Mouse (Mus musculus) neural tube, embryonic 15.5 days (tissue): ENCODE data around the gene Tmem120b. TPM values are rescaled to one million over a fixed set of nuclear protein-coding genes. Genes with fewer than 3 reads are reported as not detected.

ENCODE experiments used
- ATAC-seq: fragments of 200-750 bp; cut with Nextera tagmentation; 2 replicates; pipeline ENCODE4 v1.8.0; 2017; ENCODE audit warnings: mild to moderate bottlenecking, moderate TSS enrichment, moderate library complexity; ENCODE audit not compliant: low FRiP score
- H3K27ac ChIP-seq: fragments of 300-500 bp; sonication (generic); replicated peaks from 2 replicates; pipeline ENCODE4 v1.5.1; 2015; ENCODE audit warnings: mild to moderate bottlenecking, inconsistent platforms
- H3K27me3 ChIP-seq: fragments of 300-500 bp; sonication (generic); replicated peaks from 2 replicates; pipeline ENCODE4 v1.6.1; 2015; ENCODE audit warnings: inconsistent platforms
- H3K36me3 ChIP-seq: fragments of 300-500 bp; sonication (generic); 2 replicates; pipeline ENCODE4 v1.6.1; 2015; ENCODE audit warnings: inconsistent platforms
- H3K4me1 ChIP-seq: fragments of 300-500 bp; sonication (generic); 2 replicates; pipeline ENCODE4 v1.6.1; 2015; ENCODE audit warnings: inconsistent platforms
- H3K4me2 ChIP-seq: fragments of 300-500 bp; sonication (generic); 2 replicates; pipeline ENCODE4 v1.6.1; 2015; ENCODE audit warnings: inconsistent platforms, mild to moderate bottlenecking, moderate library complexity
- H3K4me3 ChIP-seq: fragments of 300-500 bp; sonication (generic); replicated peaks from 2 replicates; pipeline ENCODE4 v1.5.1; 2015; ENCODE audit warnings: mild to moderate bottlenecking, inconsistent platforms
- H3K9ac ChIP-seq: fragments of 300-500 bp; sonication (generic); replicated peaks from 2 replicates; pipeline ENCODE4 v1.6.1; 2015; ENCODE audit warnings: mild to moderate bottlenecking, inconsistent platforms
- H3K9me3 ChIP-seq: fragments of 300-500 bp; sonication (generic); replicated peaks from 2 replicates; pipeline ENCODE4 v1.6.1; 2016; ENCODE audit warnings: inconsistent platforms
- WGBS: fragments of 180-500 bp; shearing (Covaris S2); methylation state at CpG from one replicate; pipeline ENCODE4 v1.1.7; 2015; ENCODE audit warnings: mixed read lengths; 5-methylcytosine and 5-hydroxymethylcytosine counted together
- polyA plus RNA-seq: library from polyadenylated mRNA; unstranded; fragments of >200 nt; fragmentation: Nextera tagmentation; extraction: Ambion mirVana; gene quantifications from 2 replicates; pipeline ENCODE4 v1.2.1, GENCODE M21; 2015

Gene Tmem120b
- polyA plus RNA-seq, 1 experiment from 2014 or later, result 19.6 TPM

DNA sequence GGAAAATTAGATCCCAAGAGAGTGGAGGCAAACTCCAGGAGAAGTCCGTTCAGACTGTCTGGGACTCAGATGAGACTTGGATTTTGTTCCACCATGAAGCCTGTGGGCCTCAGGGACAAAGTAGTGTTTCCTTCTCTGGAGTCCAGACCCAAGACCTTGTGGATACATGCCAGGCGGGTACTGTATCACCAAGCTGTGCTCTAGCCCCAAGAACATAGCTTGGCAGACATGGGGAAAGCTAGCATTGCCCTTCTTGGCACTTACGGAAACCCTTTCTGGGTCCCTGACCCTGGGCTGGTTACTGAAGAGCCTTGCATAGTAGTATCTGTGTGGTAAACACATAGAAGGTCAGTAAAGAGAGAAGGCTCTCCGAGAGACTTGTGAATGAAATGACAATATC lies 91.2 kb downstream of the Tmem120b start:
- Histone ChIP-seq H3K4me2 (no peak overlapping the region), H3K36me3 (peaks cover 86% of the 10 kb centered on the region), H3K27me3 (no peaks in the 10 kb centered on the region), H3K4me3 (no peak overlapping the region), H3K9ac (no peak overlapping the region), H3K4me1 (no peaks in the 10 kb centered on the region), H3K27ac (no peak overlapping the region), H3K9me3 (no peaks in the 10 kb centered on the region)
- 93% methylated on average over 4 of the region's 4 CpGs for WGBS
- no peak for ATAC-seq

DNA sequence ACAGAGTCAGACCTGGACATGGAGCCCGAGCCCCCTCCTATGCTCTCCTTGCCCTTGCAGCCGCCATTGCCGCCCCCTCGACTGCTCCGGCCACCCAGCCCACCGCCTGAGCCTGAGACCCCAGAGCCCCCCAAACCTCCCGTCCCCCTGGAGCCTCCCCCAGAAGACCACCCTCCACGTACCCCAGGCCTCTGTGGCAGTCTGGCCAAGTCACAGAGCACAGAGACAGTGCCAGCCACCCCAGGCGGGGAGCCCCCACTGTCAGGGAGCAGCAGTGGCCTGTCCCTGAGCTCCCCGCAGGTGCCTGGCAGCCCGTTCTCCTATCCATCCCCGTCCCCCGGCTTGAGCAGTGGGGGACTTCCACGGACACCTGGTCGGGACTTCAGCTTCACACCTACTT lies 91.7 kb downstream of the Tmem120b start:
- H3K9me3 ChIP-seq, result no peaks in the 10 kb centered on the region
- H3K9ac ChIP-seq, result no peak overlapping the region
- H3K36me3 ChIP-seq, result peaks cover 85% of the 10 kb centered on the region
- no peak for ATAC-seq
- WGBS, result 96% methylated on average over 15 of the region's 15 CpGs
- no peaks in the 10 kb centered on the region for H3K4me1 ChIP-seq
- no peak overlapping the region for H3K4me2 ChIP-seq
- no peak overlapping the region for H3K4me3 ChIP-seq
- no peaks in the 10 kb centered on the region for H3K27me3 ChIP-seq
- no peak overlapping the region for H3K27ac ChIP-seq

DNA sequence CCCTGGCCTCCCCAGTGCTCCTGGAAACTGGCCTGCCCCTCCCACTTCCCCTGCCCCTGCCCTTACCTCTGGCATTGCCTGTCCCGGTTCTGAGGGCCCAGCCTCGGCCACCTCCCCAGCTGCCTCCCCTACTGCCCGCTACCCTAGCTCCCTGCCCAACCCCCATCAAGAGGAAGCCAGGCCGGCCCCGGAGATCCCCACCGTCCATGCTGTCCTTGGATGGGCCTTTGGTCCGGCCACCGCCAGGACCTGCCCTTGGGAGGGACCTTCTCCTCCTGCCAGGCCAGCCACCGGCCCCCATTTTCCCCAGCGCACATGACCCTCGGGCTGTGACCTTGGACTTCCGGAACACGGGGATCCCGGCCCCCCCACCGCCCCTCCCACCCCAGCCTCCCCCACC lies 92.1 kb downstream of the Tmem120b start:
- Histone ChIP-seq H3K27ac (no peak overlapping the region), H3K9me3 (no peaks in the 10 kb centered on the region), H3K4me2 (no peak overlapping the region), H3K9ac (no peak overlapping the region), H3K4me1 (no peaks in the 10 kb centered on the region), H3K4me3 (no peak overlapping the region), H3K36me3 (peaks cover 83% of the 10 kb centered on the region), H3K27me3 (no peaks in the 10 kb centered on the region)
- WGBS, result 95% methylated on average over 15 of the region's 15 CpGs
- ATAC-seq, result no peak

DNA sequence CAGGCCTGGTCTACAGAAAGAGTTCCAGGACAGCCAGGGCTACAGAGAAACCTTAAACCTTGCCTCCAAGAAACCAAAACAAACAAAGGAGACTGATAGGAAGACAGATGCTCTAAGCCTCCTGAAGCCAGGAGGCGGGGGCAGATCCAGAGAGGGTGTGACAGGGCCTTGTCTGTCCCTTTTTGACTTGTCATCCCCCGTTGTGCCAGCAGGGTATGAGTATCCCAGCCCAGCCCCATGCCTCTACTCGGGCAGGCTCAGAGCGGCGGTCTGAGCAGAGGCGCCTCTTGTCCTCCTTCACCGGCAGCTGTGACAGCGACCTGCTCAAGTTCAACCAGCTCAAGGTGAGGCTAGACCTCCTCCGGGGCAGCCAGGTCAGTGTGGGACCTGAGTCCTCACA lies 94.7 kb downstream of the Tmem120b start:
- WGBS, result 92% methylated on average over 9 of the region's 9 CpGs
- no peak for ATAC-seq

DNA sequence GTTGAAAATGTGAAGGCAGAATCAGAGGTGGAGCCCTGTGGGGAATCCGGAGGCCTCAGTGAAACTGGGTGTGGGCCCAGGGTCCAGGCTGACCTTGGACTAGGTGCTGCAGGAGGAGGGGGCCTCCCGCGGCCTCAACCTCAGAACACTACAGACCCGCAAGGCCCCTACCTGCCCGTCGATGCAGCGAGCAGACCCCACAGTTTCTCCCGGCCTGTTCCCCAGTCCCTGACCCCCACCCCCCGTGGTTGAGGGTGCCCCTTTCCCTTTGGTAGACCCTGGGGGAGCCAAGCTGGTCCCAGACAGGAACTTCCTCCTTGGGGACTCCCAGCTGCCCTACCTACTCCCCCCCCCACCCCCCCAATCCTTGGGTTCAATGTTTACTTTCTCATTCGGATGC lies 98.2 kb downstream of the Tmem120b start:
- Histone ChIP-seq H3K9me3 (no peaks in the 10 kb centered on the region), H3K27me3 (no peaks in the 10 kb centered on the region), H3K4me1 (peaks cover 9% of the 10 kb centered on the region), H3K9ac (no peak overlapping the region), H3K36me3 (peaks cover 46% of the 10 kb centered on the region), H3K4me3 (no peak overlapping the region), H3K4me2 (no peak overlapping the region), H3K27ac (no peak overlapping the region)
- WGBS, result 83% methylated on average over 10 of the region's 10 CpGs
- no peak for ATAC-seq

More for the DNA sequence above, 94.7 kb downstream of the Tmem120b start:
- no peak overlapping the region for H3K4me2 ChIP-seq
- H3K27me3 ChIP-seq, result no peaks in the 10 kb centered on the region
- no peaks in the 10 kb centered on the region for H3K4me1 ChIP-seq
- no peaks in the 10 kb centered on the region for H3K9me3 ChIP-seq
- no peak overlapping the region for H3K9ac ChIP-seq
- H3K36me3 ChIP-seq, result peaks cover 80% of the 10 kb centered on the region
- H3K27ac ChIP-seq, result no peak overlapping the region
- H3K4me3 ChIP-seq, result no peak overlapping the region

Other genes with a start within 250 kb of the Tmem120b start
- gene Anapc5, start 247.1 kb upstream of the Tmem120b start, polyA plus RNA-seq, result 451 TPM in 2 replicates
- 41.4 and 43.6 TPM in 2 replicates for gene Rnf34, start 218.4 kb upstream of the Tmem120b start, polyA plus RNA-seq
- 81.4 and 89.2 TPM in 2 replicates for gene Kdm2b, start 78.6 kb upstream of the Tmem120b start, polyA plus RNA-seq
- 14.1 and 14.2 TPM in 2 replicates for gene Orai1, start 53.3 kb upstream of the Tmem120b start, polyA plus RNA-seq
- gene Morn3, start 21.4 kb upstream of the Tmem120b start, polyA plus RNA-seq, result 0.68 TPM in 1 of 2 replicates, not detected in the other
- 19.2 and 20.9 TPM in 2 replicates for gene Rhof, start 64.3 kb downstream of the Tmem120b start, polyA plus RNA-seq
- 10.5 and 11.2 TPM in 2 replicates for gene Setd1b, start 73.8 kb downstream of the Tmem120b start, polyA plus RNA-seq
- 79.5 and 81.1 TPM in 2 replicates for gene Psmd9, start 101.0 kb downstream of the Tmem120b start, polyA plus RNA-seq
- 0.50 TPM in 1 of 2 replicates, not detected in the other for gene Hpd, start 114.3 kb downstream of the Tmem120b start, polyA plus RNA-seq
- gene Wdr66, start 183.7 kb downstream of the Tmem120b start, polyA plus RNA-seq, result 1.1 and 1.2 TPM in 2 replicates